Mouse (Mus musculus): ENCODE results near the gene Rpp21.

- TF ChIP-seq CTCF (IDR thresholded peaks at IDR 0.05; ENCODE audit: low read depth, low read length) (no peak), POLR2AphosphoS5 (IDR thresholded peaks at IDR 0.05; ENCODE audit: insufficient replicate concordance, low read depth, low read length) (no peak), GATA1 (IDR thresholded peaks at IDR 0.05; ENCODE audit: borderline replicate concordance, low read length) (no peak)
Measured at GRCm38 (mm10) chr17:36272643-36273366, 14.9 kb upstream of the Rpp21 start.

Data from G1E (cell line).